Mouse (Mus musculus) limb, embryonic 15.5 days (tissue): ENCODE data around the gene Ncoa6. TPM values are rescaled to one million over a fixed set of nuclear protein-coding genes. Genes with fewer than 3 reads are reported as not detected.
"Not testable (repeated sequence)": the region's sequence is repeated elsewhere in the genome, so short reads cannot be mapped to it uniquely, and the experiment has no call there.

Experiments used
- ATAC-seq: fragments of 200-750 bp; cut with Nextera tagmentation; 2 replicates; pipeline ENCODE4 v1.8.0; 2017; ENCODE audit warnings: low read depth, moderate TSS enrichment; ENCODE audit not compliant: insufficient number of reproducible peaks, low FRiP score, low TSS enrichment
- H3K27ac ChIP-seq: fragments of 300-500 bp; sonication (generic); 2 replicates; pipeline ENCODE4 v1.5.1; 2015; ENCODE audit warnings: moderate library complexity, mild to moderate bottlenecking, inconsistent platforms
- H3K27me3 ChIP-seq: fragments of 300-500 bp; sonication (generic); 2 replicates; pipeline ENCODE4 v1.6.1; 2015; ENCODE audit warnings: inconsistent platforms
- H3K36me3 ChIP-seq: fragments of 300-500 bp; sonication (generic); 2 replicates; pipeline ENCODE4 v1.6.1; 2015; ENCODE audit warnings: inconsistent platforms
- H3K4me1 ChIP-seq: fragments of 300-500 bp; sonication (generic); 2 replicates; pipeline ENCODE4 v1.6.1; 2015; ENCODE audit warnings: inconsistent platforms
- H3K4me2 ChIP-seq: fragments of 300-500 bp; sonication (generic); 2 replicates; pipeline ENCODE4 v1.6.1; 2015; ENCODE audit warnings: mild to moderate bottlenecking, inconsistent platforms
- H3K4me3 ChIP-seq: fragments of 300-500 bp; sonication (generic); 2 replicates; pipeline ENCODE4 v1.5.1; 2015; ENCODE audit warnings: mild to moderate bottlenecking, inconsistent platforms
- H3K9ac ChIP-seq: fragments of 300-500 bp; sonication (generic); 2 replicates; pipeline ENCODE4 v1.6.1; 2015; ENCODE audit warnings: inconsistent platforms
- H3K9me3 ChIP-seq: fragments of 300-500 bp; sonication (generic); 2 replicates; pipeline ENCODE4 v1.6.1; 2016; ENCODE audit warnings: inconsistent platforms
- WGBS: fragments of 180-500 bp; shearing (Covaris S2); methylation state at CpG from one replicate; pipeline ENCODE4 v1.1.7; 2015; 5-methylcytosine and 5-hydroxymethylcytosine counted together
- polyA plus RNA-seq: library from polyadenylated mRNA; unstranded; fragments of >200 nt; fragmentation: Nextera tagmentation; extraction: Ambion mirVana; gene quantifications from 2 replicates; pipeline ENCODE4 v1.2.1, GENCODE M21; 2015

The Ncoa6 gene
- polyA plus RNA-seq, 1 experiment from 2014 or later = 19.2 TPM

DNA sequence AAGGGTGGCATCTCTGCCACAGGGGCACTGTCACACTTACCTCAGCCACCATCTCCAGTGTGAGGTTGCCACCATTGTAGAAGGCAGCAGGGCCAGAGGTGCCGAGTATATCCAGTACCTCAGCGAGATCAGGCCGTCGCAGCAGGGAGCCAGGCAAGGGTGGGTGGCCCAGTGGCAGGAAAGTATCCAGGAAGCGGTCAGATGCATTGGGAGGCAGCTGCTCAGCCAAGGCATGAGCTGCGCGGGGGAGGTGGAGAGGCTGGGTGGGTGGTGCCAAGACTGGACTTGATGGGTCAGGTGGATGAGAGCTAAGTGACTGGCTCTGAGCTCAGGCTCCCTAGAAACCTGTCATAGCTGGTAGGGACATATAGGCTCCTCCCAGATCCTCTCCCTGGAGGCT is 28.9 kb upstream of the Ncoa6 start:
- Histone ChIP-seq H3K27me3 (no peaks in the 10 kb centered on the region), H3K36me3 (no peaks in the 10 kb centered on the region), H3K4me2 (no peak overlapping the region), H3K9me3 (no peaks in the 10 kb centered on the region), H3K27ac (no peak overlapping the region), H3K4me1 (peaks cover 6% of the 10 kb centered on the region), H3K9ac (no peak overlapping the region), H3K4me3 (no peak overlapping the region)
- 80% methylated on average over 7 of the region's 7 CpGs for WGBS
- no peak for ATAC-seq

DNA sequence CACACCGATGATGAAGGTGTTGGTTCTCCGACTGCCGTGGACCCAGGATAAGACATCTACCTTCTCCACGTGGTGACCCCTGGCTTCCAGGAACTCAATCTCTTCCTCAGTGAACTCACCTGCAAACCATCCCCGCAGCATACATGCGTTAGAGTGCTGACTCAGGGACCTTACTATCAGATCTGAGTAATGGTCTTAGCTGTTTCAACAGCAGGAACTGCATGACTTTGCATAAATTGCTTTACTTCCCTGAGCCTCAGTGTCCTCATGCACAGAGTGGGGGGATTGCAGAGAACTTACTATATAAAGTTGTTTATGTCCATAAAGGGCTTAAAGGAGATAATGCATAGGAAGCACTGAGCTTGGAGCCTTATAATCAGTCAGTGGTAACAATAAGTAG is 17.3 kb upstream of the Ncoa6 start:
- no peak overlapping the region for H3K27ac ChIP-seq
- no peaks in the 10 kb centered on the region for H3K4me1 ChIP-seq
- no peak overlapping the region for H3K4me3 ChIP-seq
- no peak overlapping the region for H3K9ac ChIP-seq
- no peaks in the 10 kb centered on the region for H3K27me3 ChIP-seq
- H3K4me2 ChIP-seq = no peak overlapping the region
- no peak for ATAC-seq
- H3K9me3 ChIP-seq = no peaks in the 10 kb centered on the region
- no peaks in the 10 kb centered on the region for H3K36me3 ChIP-seq
- 91% methylated on average over 6 of the region's 6 CpGs for WGBS

DNA sequence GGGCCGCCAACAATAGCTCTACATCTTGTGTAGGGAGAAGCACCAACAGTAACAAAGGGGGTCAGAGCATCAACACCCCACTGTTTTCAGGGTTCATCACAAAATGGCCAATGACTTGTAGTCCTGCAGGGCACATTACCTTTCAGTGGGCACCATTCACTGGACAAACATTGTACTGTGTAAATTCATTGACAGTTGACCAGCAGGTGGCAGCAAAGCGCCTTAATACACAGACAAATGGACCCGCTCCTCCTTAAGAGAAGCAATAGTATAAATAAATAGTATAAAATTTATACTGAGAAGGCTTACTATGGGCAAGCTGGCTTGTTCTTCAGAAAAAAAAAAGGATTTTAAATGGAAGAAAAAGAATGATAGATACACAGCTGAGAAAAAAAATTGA is 8.3 kb upstream of the Ncoa6 start:
- Histone ChIP-seq H3K36me3 (no peaks in the 10 kb centered on the region), H3K9ac (no peak overlapping the region), H3K4me3 (no peak overlapping the region), H3K27ac (no peak overlapping the region), H3K9me3 (no peaks in the 10 kb centered on the region), H3K27me3 (no peaks in the 10 kb centered on the region), H3K4me1 (no peaks in the 10 kb centered on the region), H3K4me2 (no peak overlapping the region)
- no peak for ATAC-seq
- 41% methylated on average over 3 of the region's 3 CpGs for WGBS

DNA sequence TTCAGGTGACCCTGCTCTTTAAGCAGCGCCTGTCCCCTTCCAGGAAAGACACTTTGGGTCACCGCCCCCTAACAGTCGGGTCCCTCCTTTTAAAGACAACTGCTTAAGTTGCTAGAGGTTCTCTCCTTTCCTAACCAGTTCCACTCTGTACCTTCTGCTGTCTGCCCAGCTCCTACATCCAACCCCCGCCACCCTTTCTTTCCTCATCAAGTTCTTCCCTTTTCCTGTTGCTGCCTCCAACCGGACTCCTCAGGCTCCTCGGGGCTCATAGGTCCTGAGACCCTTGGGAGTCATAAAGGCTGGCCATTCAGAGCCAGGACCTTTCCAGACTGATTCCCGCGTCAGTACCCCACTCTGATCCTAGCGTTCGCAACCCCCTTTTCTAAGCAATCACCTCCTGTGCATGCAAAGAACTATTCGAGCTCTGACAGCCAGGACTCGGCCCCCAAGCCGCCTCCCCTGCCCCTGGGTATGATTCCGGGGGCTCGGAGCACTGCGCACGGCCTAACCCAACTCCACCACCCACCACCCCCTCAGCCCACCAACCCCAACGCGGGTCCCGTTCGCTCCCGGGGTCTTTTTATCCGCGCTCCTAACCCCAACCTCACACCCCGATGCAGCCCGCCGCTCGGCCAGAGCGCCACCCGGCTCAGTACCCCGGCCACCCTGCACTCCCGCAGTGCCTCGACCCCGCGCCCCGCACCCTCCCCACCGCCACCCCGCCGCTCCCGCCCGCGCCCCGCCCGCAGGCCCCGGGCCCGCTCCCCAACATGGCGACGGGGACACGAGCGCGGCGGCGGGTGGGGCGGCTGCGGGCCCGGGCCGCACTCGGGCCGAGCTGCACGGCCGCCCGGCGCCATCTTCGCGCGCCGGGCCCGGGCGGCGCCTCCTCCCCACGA is 774 bp downstream of the Ncoa6 start:
- H3K4me2 ChIP-seq = peak overlapping the region; percentile 73
- peak overlapping the region; percentile 99 for H3K9ac ChIP-seq
- ATAC-seq = peak; percentile 12; the same call in 1 of the 2 replicates
- H3K27ac ChIP-seq = peak overlapping the region; percentile 92
- no peaks in the 10 kb centered on the region for H3K36me3 ChIP-seq
- H3K4me3 ChIP-seq = peak overlapping the region; percentile 86
- H3K4me1 ChIP-seq = peaks cover 8% of the 10 kb centered on the region
- no peaks in the 10 kb centered on the region for H3K9me3 ChIP-seq
- H3K27me3 ChIP-seq = no peaks in the 10 kb centered on the region
- WGBS = under 1% methylated on average over 36 of the region's 71 CpGs

DNA sequence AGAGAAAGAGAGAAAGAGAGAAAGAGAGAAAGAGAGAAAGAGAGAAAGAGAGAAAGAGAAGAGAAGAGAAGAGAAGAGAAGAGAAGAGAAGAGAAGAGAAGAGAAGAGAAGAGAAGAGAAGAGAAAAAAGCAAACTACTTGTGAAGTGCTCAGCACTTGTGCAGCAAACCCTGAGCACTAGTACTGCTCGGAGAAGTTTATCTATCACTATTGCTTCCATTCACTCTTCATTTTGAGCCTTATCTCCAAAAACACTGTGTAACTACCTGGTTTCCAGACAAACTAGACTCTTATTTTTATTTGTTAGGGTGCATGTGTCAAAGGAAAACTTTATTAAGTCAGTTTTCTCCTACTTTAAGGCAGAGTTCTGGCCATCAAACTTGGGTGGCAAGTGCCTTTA is 6.8 kb downstream of the Ncoa6 start:
- WGBS = 98% methylated on average over 1 of the region's 1 CpGs
- no peaks in the 10 kb centered on the region for H3K27me3 ChIP-seq

DNA sequence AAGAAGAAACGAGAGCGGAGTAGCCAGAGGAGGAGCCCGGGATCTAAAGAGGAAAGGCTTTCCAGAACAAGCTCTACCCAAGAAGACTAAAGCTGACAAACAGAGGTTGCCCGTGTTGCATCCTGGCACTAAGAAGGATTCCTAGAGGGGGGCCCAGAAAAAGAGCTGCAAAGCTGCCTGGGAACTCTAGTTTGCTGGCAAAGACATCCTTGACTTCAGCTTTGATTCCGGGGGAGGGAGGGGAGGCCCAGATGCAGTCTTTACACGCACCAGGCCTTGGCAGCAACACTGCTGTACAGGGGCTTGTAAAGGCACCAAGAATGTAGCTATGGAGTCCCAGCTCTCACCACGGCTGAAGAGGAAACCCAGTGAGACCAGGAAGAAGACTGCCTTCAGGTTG is 20.1 kb downstream of the Ncoa6 start:
- peaks cover 5% of the 10 kb centered on the region; the same call in 1 of the 2 replicates for H3K36me3 ChIP-seq
- H3K9me3 ChIP-seq = no peaks in the 10 kb centered on the region
- 66% methylated on average over 7 of the region's 7 CpGs for WGBS
- no peak overlapping the region for H3K9ac ChIP-seq
- H3K27me3 ChIP-seq = no peaks in the 10 kb centered on the region
- peak overlapping the region; percentile 13 for H3K27ac ChIP-seq
- no peak for ATAC-seq
- H3K4me1 ChIP-seq = peaks cover 5% of the 10 kb centered on the region; the same call in 1 of the 2 replicates
- H3K4me3 ChIP-seq = no peak overlapping the region
- no peak overlapping the region for H3K4me2 ChIP-seq

More for the DNA sequence above, 6.8 kb downstream of the Ncoa6 start:
- no peak for ATAC-seq
- H3K9ac ChIP-seq = no peak overlapping the region
- no peaks in the 10 kb centered on the region for H3K4me1 ChIP-seq
- no peak overlapping the region for H3K27ac ChIP-seq
- no peaks in the 10 kb centered on the region for H3K36me3 ChIP-seq
- H3K4me3 ChIP-seq = no peak overlapping the region
- no peak overlapping the region for H3K4me2 ChIP-seq
- no peaks in the 10 kb centered on the region for H3K9me3 ChIP-seq

DNA sequence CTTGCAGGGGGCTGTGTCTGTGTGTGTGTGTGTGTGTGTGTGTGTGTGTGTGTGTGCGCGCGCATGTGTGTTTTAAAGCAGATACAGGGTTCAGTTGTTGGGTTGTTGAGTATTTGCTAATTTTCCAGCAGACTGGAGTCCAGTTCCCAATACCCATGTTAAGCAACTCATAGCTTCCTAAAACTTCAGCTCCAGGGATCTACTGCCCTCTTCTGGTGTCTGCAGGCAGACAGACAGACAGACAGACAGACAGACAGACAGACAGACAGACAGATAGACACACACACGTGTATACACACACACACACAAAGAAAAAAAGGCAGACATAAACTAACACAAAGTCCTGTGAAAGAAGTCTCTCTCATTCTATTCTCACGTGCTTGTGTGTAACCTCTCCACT is 22.4 kb downstream of the Ncoa6 start:
- Histone ChIP-seq H3K27me3 (no peaks in the 10 kb centered on the region), H3K4me1 (peaks cover 5% of the 10 kb centered on the region; the same call in 1 of the 2 replicates), H3K4me3 (no peak overlapping the region), H3K27ac (no peak overlapping the region), H3K9me3 (no peaks in the 10 kb centered on the region), H3K36me3 (peaks cover 5% of the 10 kb centered on the region; the same call in 1 of the 2 replicates), H3K4me2 (no peak overlapping the region), H3K9ac (no peak overlapping the region)
- ATAC-seq = no peak
- 87% methylated on average over 5 of the region's 5 CpGs for WGBS

DNA sequence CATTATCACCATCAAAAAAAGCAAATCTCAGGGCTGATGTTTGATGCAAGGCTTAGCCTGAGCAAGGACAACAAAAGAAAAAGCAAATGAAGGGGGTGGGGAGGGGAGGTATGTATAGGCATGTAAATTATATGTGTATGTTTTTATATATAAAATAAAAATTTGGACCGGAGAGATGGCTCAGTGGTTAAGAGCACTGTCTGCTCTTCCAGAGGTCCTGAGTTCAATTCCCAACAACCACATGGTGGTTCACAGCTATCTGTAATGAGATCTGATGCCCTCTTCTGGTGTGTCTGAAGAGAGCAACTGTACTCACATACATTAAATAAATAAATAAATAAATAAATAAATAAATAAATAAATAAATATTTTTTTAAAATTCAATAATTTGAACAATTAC is 25.8 kb downstream of the Ncoa6 start:
- WGBS = 94% methylated on average over 1 of the region's 1 CpGs

DNA sequence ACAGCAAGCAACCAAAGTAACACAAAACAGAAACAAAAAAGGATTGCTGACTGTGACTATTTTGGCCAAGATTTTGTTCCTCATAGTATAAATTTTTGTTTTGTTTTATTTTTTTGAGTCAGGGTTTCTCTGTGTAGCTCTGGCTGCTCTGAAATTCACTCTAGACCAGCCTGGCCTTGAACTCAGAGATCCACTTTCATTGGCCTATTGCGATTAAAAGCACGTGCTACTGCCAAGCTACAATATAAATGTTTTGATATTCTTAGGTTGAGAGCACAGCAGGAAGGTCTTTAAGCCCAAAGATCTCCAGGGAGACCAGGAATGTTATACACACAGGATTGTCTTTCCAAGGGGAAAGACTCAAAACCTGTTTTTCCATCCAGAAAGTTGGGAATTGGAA is 30.2 kb downstream of the Ncoa6 start:
- WGBS = 51% methylated on average over 2 of the region's 2 CpGs
- H3K9ac ChIP-seq = no peak overlapping the region
- peaks cover 6% of the 10 kb centered on the region for H3K4me1 ChIP-seq
- no peak overlapping the region for H3K4me2 ChIP-seq
- no peak overlapping the region for H3K4me3 ChIP-seq
- no peaks in the 10 kb centered on the region for H3K36me3 ChIP-seq
- H3K27ac ChIP-seq = no peak overlapping the region
- no peak for ATAC-seq
- H3K27me3 ChIP-seq = no peaks in the 10 kb centered on the region
- H3K9me3 ChIP-seq = no peaks in the 10 kb centered on the region

More for the DNA sequence above, 25.8 kb downstream of the Ncoa6 start:
- not testable (repeated sequence) for H3K9ac ChIP-seq, ATAC-seq, H3K4me2 ChIP-seq, H3K27me3 ChIP-seq, H3K4me1 ChIP-seq, H3K4me3 ChIP-seq, H3K9me3 ChIP-seq, H3K36me3 ChIP-seq, H3K27ac ChIP-seq

DNA sequence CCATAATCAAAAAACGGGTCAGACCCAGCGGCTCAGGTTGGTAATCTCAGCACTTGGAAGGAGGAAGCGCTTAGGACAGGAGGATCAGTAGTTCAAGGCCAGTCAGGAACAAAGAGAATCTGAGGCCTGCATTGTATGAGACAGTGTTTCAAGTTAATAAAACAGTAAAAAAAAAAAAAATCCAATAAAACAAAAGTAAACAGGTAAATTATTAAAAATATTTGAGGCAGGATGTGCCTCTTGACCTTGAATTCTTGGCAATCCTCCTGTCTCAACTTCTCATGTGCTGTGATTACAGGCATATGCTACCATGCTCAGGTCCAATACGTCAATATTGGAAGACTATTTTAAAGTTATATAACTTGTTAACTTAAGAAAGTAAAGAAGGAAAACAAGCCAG is 30.8 kb downstream of the Ncoa6 start:
- Histone ChIP-seq H3K36me3 (no peaks in the 10 kb centered on the region), H3K27ac (no peak overlapping the region), H3K4me3 (no peak overlapping the region), H3K9me3 (no peaks in the 10 kb centered on the region), H3K4me1 (peaks cover 6% of the 10 kb centered on the region), H3K4me2 (no peak overlapping the region), H3K27me3 (no peaks in the 10 kb centered on the region), H3K9ac (no peak overlapping the region)
- 59% methylated on average over 4 of the region's 4 CpGs for WGBS
- no peak for ATAC-seq

DNA sequence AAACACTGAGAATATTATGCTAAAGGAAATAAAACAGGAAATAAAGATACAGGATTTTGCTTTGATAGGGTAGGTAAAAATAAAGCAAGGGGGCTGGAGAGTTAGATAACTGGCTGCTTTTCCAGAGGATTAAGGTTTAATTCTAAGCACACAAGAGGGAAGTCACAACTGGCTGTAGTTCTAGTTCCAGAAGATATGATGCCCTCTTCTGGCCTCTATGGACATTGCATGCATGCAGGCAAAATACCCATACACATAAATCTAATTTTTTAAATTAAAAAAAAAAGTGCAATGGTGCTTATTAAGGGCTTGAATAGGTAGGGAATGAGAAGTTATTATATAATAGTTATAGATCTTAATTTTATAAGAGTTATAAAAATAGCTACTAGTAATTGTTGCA is 37.2 kb downstream of the Ncoa6 start:
- no peak overlapping the region for H3K9ac ChIP-seq
- H3K4me2 ChIP-seq = no peak overlapping the region

DNA sequence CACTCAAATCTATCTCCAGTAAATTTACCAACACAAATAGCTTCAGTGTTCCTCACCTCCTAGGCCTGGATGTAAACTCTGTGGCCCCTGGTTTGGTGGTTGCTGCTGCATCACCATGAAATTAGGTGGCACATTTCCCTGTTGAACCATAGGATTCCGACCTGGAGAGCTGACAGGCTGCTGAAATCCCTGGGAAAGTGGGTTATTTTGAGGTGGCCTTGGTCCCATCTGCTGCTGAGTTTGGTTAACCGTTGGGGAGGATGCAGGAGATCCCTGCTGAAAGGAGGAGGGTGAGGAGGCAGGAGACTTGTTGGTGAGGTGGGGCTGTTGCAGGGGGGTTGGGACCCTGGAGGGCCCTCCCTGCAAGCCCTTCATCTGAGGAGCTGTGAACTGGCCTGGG is 52.8 kb downstream of the Ncoa6 start:
- peaks cover 54% of the 10 kb centered on the region for H3K36me3 ChIP-seq

More for the DNA sequence above, 37.2 kb downstream of the Ncoa6 start:
- Histone ChIP-seq H3K27me3 (no peaks in the 10 kb centered on the region), H3K27ac (no peak overlapping the region), H3K9me3 (no peaks in the 10 kb centered on the region), H3K4me1 (no peaks in the 10 kb centered on the region), H3K4me3 (no peak overlapping the region), H3K36me3 (peaks cover 49% of the 10 kb centered on the region)
- ATAC-seq = no peak

More for the DNA sequence above, 52.8 kb downstream of the Ncoa6 start:
- H3K4me3 ChIP-seq = no peak overlapping the region
- no peaks in the 10 kb centered on the region for H3K9me3 ChIP-seq
- ATAC-seq = no peak
- H3K9ac ChIP-seq = no peak overlapping the region
- no peak overlapping the region for H3K27ac ChIP-seq
- WGBS = 82% methylated on average over 2 of the region's 2 CpGs
- H3K4me2 ChIP-seq = no peak overlapping the region
- no peaks in the 10 kb centered on the region for H3K4me1 ChIP-seq
- H3K27me3 ChIP-seq = no peaks in the 10 kb centered on the region
